Comparison of ENCODE assay signal across 9 mouse cellular contexts in the genomic region with DNA sequence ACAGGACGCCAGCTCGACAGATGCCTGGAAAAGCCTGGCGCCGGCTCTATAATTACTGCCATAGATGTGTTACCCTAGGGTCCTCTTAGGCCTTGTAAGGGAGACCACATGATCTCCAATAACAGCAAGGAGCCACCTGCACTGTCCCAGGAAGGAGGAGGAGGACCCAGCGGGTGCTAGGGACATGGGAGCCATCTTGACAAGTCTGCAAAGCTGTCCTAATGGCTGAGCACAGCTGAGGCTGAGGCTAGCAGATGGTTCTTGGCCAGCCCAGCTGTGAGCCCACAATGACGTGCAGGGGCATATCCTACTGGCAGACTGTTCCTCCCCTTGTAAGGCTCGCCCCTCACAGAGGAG. TPM values are rescaled to one million over a fixed set of nuclear protein-coding genes. Genes with fewer than 3 reads are reported as not detected.
DNase-seq lines count a peak whose midpoint lies in the region; ATAC-seq and TF ChIP-seq lines count a peak whose summit lies in the region.
"Had no signal": no experiment of that assay in that cellular context is flagged by ENCODE, and none has a peak within 500 bp of the region (broad histone marks: within the 10 kb centered on the region; RNA-seq: fewer than 3 reads in every experiment).

No protein-coding gene starts in this region.

- 69% methylated on average over 7 of the region's 7 CpGs for WGBS in kidney, embryonic 16.5 days
- whole genome bisulfite sequencing in embryonic facial prominence, embryonic 11.5 days, result 57% methylated on average over 7 of the region's 7 CpGs
- 68% methylated on average over 7 of the region's 7 CpGs for WGBS in intestine, postnatal 0 days
- 45% methylated on average over 7 of the region's 7 CpGs for WGBS in neural tube, embryonic 12.5 days

- peaks cover 32% of the 10 kb centered on the region for H3K4me1 ChIP-seq in kidney, embryonic 16.5 days (ENCODE audit: insufficient read depth, low read length)
- H3K4me1 ChIP-seq in embryonic facial prominence, embryonic 11.5 days (ENCODE audit: control insufficient read depth, insufficient read depth, low read length), result peaks cover 2% of the 10 kb centered on the region; the same call in 1 of the 2 replicates
- peaks cover 25% of the 10 kb centered on the region for H3K4me1 ChIP-seq in intestine, postnatal 0 days (replicated peaks; ENCODE audit: control insufficient read depth, insufficient read depth, low read length)
- peaks cover 12% of the 10 kb centered on the region; the same call in 1 of the 2 replicates for H3K4me1 ChIP-seq in neural tube, embryonic 12.5 days

- peak overlapping the region; percentile 70 for H3K27ac ChIP-seq in kidney, embryonic 16.5 days (ENCODE audit: low read length)
- H3K27ac ChIP-seq in embryonic facial prominence, embryonic 11.5 days (replicated peaks; ENCODE audit: low read depth, low read length), result no peak overlapping the region
- H3K27ac ChIP-seq in intestine, postnatal 0 days (ENCODE audit: low read depth, low read length), result peak overlapping the region; percentile 86
- H3K27ac ChIP-seq in neural tube, embryonic 12.5 days, result no peak overlapping the region

- no peaks in the 10 kb centered on the region for H3K27me3 ChIP-seq in kidney, embryonic 16.5 days (ENCODE audit: insufficient read depth, low read length)
- no peaks in the 10 kb centered on the region for H3K27me3 ChIP-seq in embryonic facial prominence, embryonic 11.5 days (ENCODE audit: control insufficient read depth, insufficient read depth, low read length)
- H3K27me3 ChIP-seq in intestine, postnatal 0 days (replicated peaks; ENCODE audit: control insufficient read depth, insufficient read depth, low read length), result no peaks in the 10 kb centered on the region
- H3K27me3 ChIP-seq in neural tube, embryonic 12.5 days (replicated peaks), result no peaks in the 10 kb centered on the region

- H3K36me3 ChIP-seq in kidney, embryonic 16.5 days (ENCODE audit: insufficient read depth, low read length), result no peaks in the 10 kb centered on the region
- H3K36me3 ChIP-seq in embryonic facial prominence, embryonic 11.5 days (replicated peaks; ENCODE audit: control insufficient read depth, insufficient read depth, low read depth, low read length), result no peaks in the 10 kb centered on the region
- peaks cover 27% of the 10 kb centered on the region for H3K36me3 ChIP-seq in intestine, postnatal 0 days (ENCODE audit: control insufficient read depth, insufficient read depth)
- no peaks in the 10 kb centered on the region for H3K36me3 ChIP-seq in neural tube, embryonic 12.5 days

- no peak for DNase-seq in kidney, adult 18-20 months
- peak; percentile 28 for DNase-seq in embryonic facial prominence, embryonic 11.5 days (ENCODE audit: low spot score)
- DNase-seq in Muller cell, postnatal 12 days (ENCODE audit: inconsistent ontology term), result no peak
- no peak for DNase-seq in cerebellum, adult 9-11 months
- no peak for DNase-seq in adrenal gland, postnatal 4 days (ENCODE audit: low spot score in 2 of 2)
- DNase-seq: right cerebral cortex, adult 18-20 months had no signal

- no peaks in the 10 kb centered on the region for H3K9me3 ChIP-seq in kidney, embryonic 16.5 days (ENCODE audit: low read length)
- no peaks in the 10 kb centered on the region for H3K9me3 ChIP-seq in embryonic facial prominence, embryonic 11.5 days (replicated peaks; ENCODE audit: control insufficient read depth, low read length)
- H3K9me3 ChIP-seq in intestine, postnatal 0 days (ENCODE audit: control insufficient read depth), result no peaks in the 10 kb centered on the region
- no peaks in the 10 kb centered on the region for H3K9me3 ChIP-seq in neural tube, embryonic 12.5 days

- H3K4me2 ChIP-seq in kidney, embryonic 16.5 days (replicated peaks; ENCODE audit: low read depth, low read length), result no peak overlapping the region
- H3K4me2 ChIP-seq in embryonic facial prominence, embryonic 11.5 days (ENCODE audit: low read depth, low read length), result no peak overlapping the region
- H3K4me2 ChIP-seq in intestine, postnatal 0 days (replicated peaks; ENCODE audit: low read depth), result peak overlapping the region; percentile 63
- H3K4me2 ChIP-seq in neural tube, embryonic 12.5 days (replicated peaks), result no peak overlapping the region

- TF ChIP-seq CTCF in intestine, postnatal 0 days (IDR thresholded peaks at IDR 0.05; ENCODE audit: low read depth), result no peak

- H3K9ac ChIP-seq in kidney, embryonic 16.5 days (replicated peaks; ENCODE audit: low read length), result 0 out of 2 replicates have a peak overlapping the region, but pooled peaks have one; percentile 24
- no peak overlapping the region for H3K9ac ChIP-seq in embryonic facial prominence, embryonic 11.5 days (replicated peaks; ENCODE audit: low read length)
- peak overlapping the region; percentile 11; the same call in 1 of the 2 replicates for H3K9ac ChIP-seq in intestine, postnatal 0 days (ENCODE audit: low read depth, low read length)
- H3K9ac ChIP-seq in neural tube, embryonic 12.5 days, result no peak overlapping the region

- no peak overlapping the region for H3K4me3 ChIP-seq in kidney, embryonic 16.5 days (ENCODE audit: low read length)
- no peak overlapping the region for H3K4me3 ChIP-seq in embryonic facial prominence, embryonic 11.5 days (ENCODE audit: low read depth, low read length)
- no peak overlapping the region for H3K4me3 ChIP-seq in intestine, postnatal 0 days (ENCODE audit: low read depth, low read length)
- H3K4me3 ChIP-seq in neural tube, embryonic 12.5 days, result no peak overlapping the region

- peak; percentile 13; the same call in 1 of the 2 replicates for ATAC-seq in kidney, embryonic 16.5 days (ENCODE audit: low FRiP score, low TSS enrichment)
- ATAC-seq in embryonic facial prominence, embryonic 11.5 days (replicated peaks; ENCODE audit: insufficient number of reproducible peaks, low FRiP score, low TSS enrichment, low read depth), result 0 out of 2 replicates have a peak, but pooled peaks have one; percentile 17
- ATAC-seq in intestine, postnatal 0 days, result no peak
- ATAC-seq in neural tube, embryonic 12.5 days (ENCODE audit: low FRiP score, low read depth), result peak; percentile 49; the same call in 1 of the 2 replicates

RNA-seq across cellular contexts. Expression of gene Osgin1, which starts 5.9 kb away (rescaled TPM):
- polyA plus RNA-seq in kidney, embryonic 16.5 days (2015; fragmentation: Nextera tagmentation; extraction: Ambion mirVana), result 3.2 and 3.6 TPM in 2 replicates
- polyA plus RNA-seq in embryonic facial prominence, embryonic 11.5 days (2014; fragmentation: Nextera tagmentation; extraction: Ambion mirVana), result 0.08 and 0.53 TPM in 2 replicates
- polyA plus RNA-seq in intestine, postnatal 0 days (2015; fragmentation: Nextera tagmentation; extraction: Ambion mirVana), result 17.7 and 19.6 TPM in 2 replicates
- 0.13 and 0.42 TPM in 2 replicates for polyA plus RNA-seq in neural tube, embryonic 12.5 days (2016; fragmentation: Nextera tagmentation; extraction: Ambion mirVana)
- 10 to 100 TPM; 46.6 to 90.7 TPM for total RNA-seq in adrenal gland, postnatal 4 days (2021)

RNA-seq across cellular contexts. Expression of gene Necab2, which starts 6.6 kb away (rescaled TPM):
- polyA plus RNA-seq in kidney, embryonic 16.5 days (2015; fragmentation: Nextera tagmentation; extraction: Ambion mirVana), result 2.3 and 2.5 TPM in 2 replicates
- polyA plus RNA-seq in embryonic facial prominence, embryonic 11.5 days (2014; fragmentation: Nextera tagmentation; extraction: Ambion mirVana), result 9.2 and 11.9 TPM in 2 replicates
- 1.0 and 1.3 TPM in 2 replicates for polyA plus RNA-seq in intestine, postnatal 0 days (2015; fragmentation: Nextera tagmentation; extraction: Ambion mirVana)
- 26.3 and 29.5 TPM in 2 replicates for polyA plus RNA-seq in neural tube, embryonic 12.5 days (2016; fragmentation: Nextera tagmentation; extraction: Ambion mirVana)
- total RNA-seq in adrenal gland, postnatal 4 days (2021), result 10 to 100 TPM; 19.4 to 20.8 TPM

RNA-seq across cellular contexts. Expression of gene Mlycd, which starts 45.2 kb away (rescaled TPM):
- polyA plus RNA-seq in kidney, embryonic 16.5 days (2015; fragmentation: Nextera tagmentation; extraction: Ambion mirVana), result 13.6 and 14.1 TPM in 2 replicates
- 9.8 and 10.4 TPM in 2 replicates for polyA plus RNA-seq in embryonic facial prominence, embryonic 11.5 days (2014; fragmentation: Nextera tagmentation; extraction: Ambion mirVana)
- 29.0 and 29.4 TPM in 2 replicates for polyA plus RNA-seq in intestine, postnatal 0 days (2015; fragmentation: Nextera tagmentation; extraction: Ambion mirVana)
- polyA plus RNA-seq in neural tube, embryonic 12.5 days (2016; fragmentation: Nextera tagmentation; extraction: Ambion mirVana), result 15.1 and 16.3 TPM in 2 replicates
- total RNA-seq in adrenal gland, postnatal 4 days (2021), result 10 to 100 TPM; 33.7 to 39.1 TPM

Comparison
In these comparisons a context has a peak if more than half of its experiments do, and no peak if none do; other contexts are left out.
1. H3K27ac ChIP-seq: peak in kidney, embryonic 16.5 days (single experiment) and intestine, postnatal 0 days (single experiment); none in embryonic facial prominence, embryonic 11.5 days (single experiment) and neural tube, embryonic 12.5 days (single experiment).
2. H3K9ac ChIP-seq: peak in kidney, embryonic 16.5 days (single experiment) and intestine, postnatal 0 days (single experiment); none in embryonic facial prominence, embryonic 11.5 days (single experiment) and neural tube, embryonic 12.5 days (single experiment).